Mouse (Mus musculus): ENCODE data around the gene Chchd6. TPM values are rescaled to one million over a fixed set of nuclear protein-coding genes. Genes with fewer than 3 reads are reported as not detected.
A peak's percentile ranks its signal among the peaks of the same experiment; 100 is the strongest.

Gene Chchd6
- polyA plus RNA-seq, 2 experiments: 12.1 to 16.3 TPM

- H3K4me1 ChIP-seq (replicated peaks; ENCODE audit: control insufficient read depth in 2 of 2, insufficient read depth in 2 of 2, low read length in 1 of 2): no peaks in the 10 kb centered on the region
- ATAC-seq (ENCODE audit: insufficient read depth): no peak
- no peak overlapping the region for H3K27ac ChIP-seq
- no peak overlapping the region for H3K4me2 ChIP-seq (ENCODE audit: low read depth)
- TF ChIP-seq CTCF (IDR thresholded peaks at IDR 0.05; ENCODE audit: low read depth) (peak; percentile 84), EP300 (IDR thresholded peaks at IDR 0.05; ENCODE audit: low read depth) (no peak)
- no peaks in the 10 kb centered on the region for H3K27me3 ChIP-seq (ENCODE audit: control insufficient read depth, insufficient read depth, low read length)
- no peak overlapping the region for H3K4me3 ChIP-seq (ENCODE audit: insufficient read depth in 1 of 2, low read depth in 2 of 2, low read length in 2 of 2)
- peak in 2 of 3 experiments; percentile 7 to 13 for DNase-seq (ENCODE audit: low read depth in 3 of 3, low spot score in 3 of 3)
- no peaks in the 10 kb centered on the region for H3K9me3 ChIP-seq (ENCODE audit: control insufficient read depth, low read length)
- WGBS (ENCODE audit: insufficient replicate concordance): 6% methylated on average over 4 of the region's 4 CpGs
- no peak overlapping the region for H3K9ac ChIP-seq (replicated peaks)
- no peaks in the 10 kb centered on the region for H3K36me3 ChIP-seq (replicated peaks; ENCODE audit: control insufficient read depth, insufficient read depth, low read depth)
Measured at GRCm38 (mm10) chr6:89553012-89553704, 42.3 kb downstream of the Chchd6 start.

GRCm38 (mm10) chr6:89552321-89553011 lies 43.0 kb downstream of the Chchd6 start:
- WGBS (ENCODE audit: insufficient replicate concordance): 61% methylated on average over 6 of the region's 6 CpGs
- TF ChIP-seq EP300 (IDR thresholded peaks at IDR 0.05; ENCODE audit: low read depth) (no peak), CTCF (IDR thresholded peaks at IDR 0.05; ENCODE audit: low read depth) (no peak)
- H3K36me3 ChIP-seq (replicated peaks; ENCODE audit: control insufficient read depth, insufficient read depth, low read depth): no peaks in the 10 kb centered on the region
- no peaks in the 10 kb centered on the region for H3K27me3 ChIP-seq (ENCODE audit: control insufficient read depth, insufficient read depth, low read length)
- no peaks in the 10 kb centered on the region for H3K4me1 ChIP-seq (replicated peaks; ENCODE audit: control insufficient read depth in 2 of 2, insufficient read depth in 2 of 2, low read length in 1 of 2)
- DNase-seq (ENCODE audit: low read depth in 3 of 3, low spot score in 3 of 3) (no peak), ATAC-seq (ENCODE audit: insufficient read depth) (no peak)
- no peak overlapping the region for H3K27ac ChIP-seq
- no peak overlapping the region for H3K4me2 ChIP-seq (ENCODE audit: low read depth)
- H3K9ac ChIP-seq (replicated peaks): no peak overlapping the region
- no peak overlapping the region for H3K4me3 ChIP-seq (ENCODE audit: insufficient read depth in 1 of 2, low read depth in 2 of 2, low read length in 2 of 2)
- H3K9me3 ChIP-seq (ENCODE audit: control insufficient read depth, low read length): no peaks in the 10 kb centered on the region

GRCm38 (mm10) chr6:89549157-89549556 lies 46.3 kb downstream of the Chchd6 start:
- 39% methylated on average over 3 of the region's 3 CpGs for WGBS (ENCODE audit: insufficient replicate concordance)

GRCm38 (mm10) chr6:89547951-89548350 lies 47.5 kb downstream of the Chchd6 start:
- Histone ChIP-seq H3K27me3 (ENCODE audit: control insufficient read depth, insufficient read depth, low read length) (no peaks in the 10 kb centered on the region), H3K9ac (replicated peaks) (no peak overlapping the region), H3K4me1 (replicated peaks; ENCODE audit: control insufficient read depth in 2 of 2, insufficient read depth in 2 of 2, low read length in 1 of 2) (no peaks in the 10 kb centered on the region), H3K4me3 (ENCODE audit: insufficient read depth in 1 of 2, low read depth in 2 of 2, low read length in 2 of 2) (no peak overlapping the region), H3K4me2 (ENCODE audit: low read depth) (no peak overlapping the region), H3K9me3 (ENCODE audit: control insufficient read depth, low read length) (no peaks in the 10 kb centered on the region), H3K36me3 (replicated peaks; ENCODE audit: control insufficient read depth, insufficient read depth, low read depth) (no peaks in the 10 kb centered on the region), H3K27ac (no peak overlapping the region)
- no peak for TF ChIP-seq EP300 (IDR thresholded peaks at IDR 0.05; ENCODE audit: low read depth)
- no peak for TF ChIP-seq CTCF (IDR thresholded peaks at IDR 0.05; ENCODE audit: low read depth)
- 47% methylated on average over 3 of the region's 3 CpGs for WGBS (ENCODE audit: insufficient replicate concordance)
- no peak for DNase-seq (ENCODE audit: low read depth in 3 of 3, low spot score in 3 of 3)
- ATAC-seq (ENCODE audit: insufficient read depth): no peak

More at GRCm38 (mm10) chr6:89549157-89549556, 46.3 kb downstream of the Chchd6 start:
- Histone ChIP-seq H3K9ac (replicated peaks) (no peak overlapping the region), H3K4me3 (ENCODE audit: insufficient read depth in 1 of 2, low read depth in 2 of 2, low read length in 2 of 2) (no peak overlapping the region), H3K27ac (no peak overlapping the region), H3K27me3 (ENCODE audit: control insufficient read depth, insufficient read depth, low read length) (no peaks in the 10 kb centered on the region), H3K4me2 (ENCODE audit: low read depth) (no peak overlapping the region), H3K9me3 (ENCODE audit: control insufficient read depth, low read length) (no peaks in the 10 kb centered on the region), H3K4me1 (replicated peaks; ENCODE audit: control insufficient read depth in 2 of 2, insufficient read depth in 2 of 2, low read length in 1 of 2) (no peaks in the 10 kb centered on the region), H3K36me3 (replicated peaks; ENCODE audit: control insufficient read depth, insufficient read depth, low read depth) (no peaks in the 10 kb centered on the region)
- TF ChIP-seq EP300 (IDR thresholded peaks at IDR 0.05; ENCODE audit: low read depth) (no peak), CTCF (IDR thresholded peaks at IDR 0.05; ENCODE audit: low read depth) (no peak)
- DNase-seq (ENCODE audit: low read depth in 3 of 3, low spot score in 3 of 3) (no peak), ATAC-seq (ENCODE audit: insufficient read depth) (no peak)

GRCm38 (mm10) chr6:89538102-89538751 lies 57.2 kb downstream of the Chchd6 start:
- H3K4me2 ChIP-seq (ENCODE audit: low read depth): no peak overlapping the region
- H3K9ac ChIP-seq (replicated peaks): no peak overlapping the region
- WGBS (ENCODE audit: insufficient replicate concordance): 7% methylated on average over 1 of the region's 1 CpGs
- no peaks in the 10 kb centered on the region for H3K27me3 ChIP-seq (ENCODE audit: control insufficient read depth, insufficient read depth, low read length)
- no peaks in the 10 kb centered on the region for H3K36me3 ChIP-seq (replicated peaks; ENCODE audit: control insufficient read depth, insufficient read depth, low read depth)
- DNase-seq (ENCODE audit: low read depth in 3 of 3, low spot score in 3 of 3) (peak in 1 of 3 experiments; percentile 9), ATAC-seq (ENCODE audit: insufficient read depth) (peak; percentile 57; the same call in 1 of the 2 replicates)
- no peak overlapping the region for H3K27ac ChIP-seq
- H3K9me3 ChIP-seq (ENCODE audit: control insufficient read depth, low read length): no peaks in the 10 kb centered on the region
- peaks cover 2 to 9% of the 10 kb centered on the region in 2 experiments; a peak in 3 of 4 replicates for H3K4me1 ChIP-seq (replicated peaks; ENCODE audit: control insufficient read depth in 2 of 2, insufficient read depth in 2 of 2, low read length in 1 of 2)
- no peak overlapping the region for H3K4me3 ChIP-seq (ENCODE audit: insufficient read depth in 1 of 2, low read depth in 2 of 2, low read length in 2 of 2)
- TF ChIP-seq CTCF (IDR thresholded peaks at IDR 0.05; ENCODE audit: low read depth) (no peak), EP300 (IDR thresholded peaks at IDR 0.05; ENCODE audit: low read depth) (0 out of 2 replicates have a peak, but pooled peaks have one; percentile 13)
